Mouse (Mus musculus): ENCODE results near the gene Sufu. TPM values are rescaled to one million over a fixed set of nuclear protein-coding genes. Genes with fewer than 3 reads are reported as not detected.
A peak's percentile ranks its signal among the peaks of the same experiment; 100 is the strongest.

The Sufu gene
- polyA plus RNA-seq, 1 experiment from 2014 or later: 21.8 TPM

DNA sequence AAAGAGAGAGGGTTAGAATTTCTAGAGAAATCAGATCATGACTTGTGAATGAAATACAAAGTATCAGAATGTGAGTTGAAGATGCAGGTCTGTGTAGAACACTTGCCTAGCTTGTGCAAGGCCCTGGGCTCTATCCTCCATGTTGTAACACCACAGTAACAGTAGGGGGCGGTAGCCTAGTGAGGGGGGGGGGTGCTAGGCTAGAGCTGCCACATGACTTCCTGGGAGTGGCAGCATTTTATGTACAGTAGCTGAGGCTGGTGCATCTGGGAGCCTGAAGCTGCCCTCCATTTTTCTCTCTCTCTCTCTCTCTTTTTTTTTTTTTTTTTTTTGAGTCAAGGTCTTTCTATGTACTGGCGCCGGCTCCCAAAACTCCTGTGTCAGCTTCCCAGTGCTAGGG is 114.1 kb downstream of the Sufu start:
- no peak overlapping the region for H3K27ac ChIP-seq (ENCODE audit: low read depth, low read length)
- 66% methylated on average over 3 of the region's 3 CpGs for WGBS
- no peaks in the 10 kb centered on the region for H3K9me3 ChIP-seq (replicated peaks; ENCODE audit: control insufficient read depth, low read length)
- H3K4me3 ChIP-seq (ENCODE audit: low read depth, low read length): no peak overlapping the region
- no peak overlapping the region for H3K4me2 ChIP-seq (ENCODE audit: low read length)
- no peaks in the 10 kb centered on the region for H3K27me3 ChIP-seq (replicated peaks; ENCODE audit: control insufficient read depth, insufficient read depth, low read length)
- ATAC-seq (no peak), DNase-seq (ENCODE audit: low spot score) (no peak)
- no peak overlapping the region for H3K9ac ChIP-seq (ENCODE audit: low read length)
- peaks cover 35% of the 10 kb centered on the region for H3K4me1 ChIP-seq (ENCODE audit: control insufficient read depth, insufficient read depth, low read length)
- peaks cover 95% of the 10 kb centered on the region for H3K36me3 ChIP-seq (ENCODE audit: control insufficient read depth, insufficient read depth, low read length)

DNA sequence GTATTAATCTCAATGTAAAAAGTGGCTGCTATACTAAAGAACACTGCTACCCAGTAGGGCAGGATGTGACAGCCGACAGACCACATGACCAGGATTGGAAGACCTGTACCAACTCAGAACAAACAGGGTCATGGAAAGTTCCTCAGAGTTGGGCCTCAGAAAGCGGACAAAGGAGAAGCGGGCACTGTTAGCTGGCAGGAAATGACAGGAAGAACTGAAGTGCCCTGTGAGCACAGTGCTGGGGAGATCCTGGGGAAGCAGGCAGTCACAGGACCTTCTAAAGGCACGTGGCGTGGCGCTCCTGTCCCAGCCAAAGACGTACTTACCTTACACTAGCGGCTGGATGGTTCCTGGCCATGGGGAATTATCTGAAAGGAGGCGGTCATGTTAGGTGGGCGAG is 114.6 kb downstream of the Sufu start:
- Histone ChIP-seq H3K4me2 (ENCODE audit: low read length) (no peak overlapping the region), H3K4me3 (ENCODE audit: low read depth, low read length) (no peak overlapping the region), H3K27me3 (replicated peaks; ENCODE audit: control insufficient read depth, insufficient read depth, low read length) (no peaks in the 10 kb centered on the region), H3K9ac (ENCODE audit: low read length) (no peak overlapping the region), H3K4me1 (ENCODE audit: control insufficient read depth, insufficient read depth, low read length) (peaks cover 31% of the 10 kb centered on the region), H3K36me3 (ENCODE audit: control insufficient read depth, insufficient read depth, low read length) (peaks cover 92% of the 10 kb centered on the region), H3K9me3 (replicated peaks; ENCODE audit: control insufficient read depth, low read length) (no peaks in the 10 kb centered on the region), H3K27ac (ENCODE audit: low read depth, low read length) (no peak overlapping the region)
- ATAC-seq (no peak), DNase-seq (ENCODE audit: low spot score) (no peak)
- 88% methylated on average over 10 of the region's 10 CpGs for WGBS

DNA sequence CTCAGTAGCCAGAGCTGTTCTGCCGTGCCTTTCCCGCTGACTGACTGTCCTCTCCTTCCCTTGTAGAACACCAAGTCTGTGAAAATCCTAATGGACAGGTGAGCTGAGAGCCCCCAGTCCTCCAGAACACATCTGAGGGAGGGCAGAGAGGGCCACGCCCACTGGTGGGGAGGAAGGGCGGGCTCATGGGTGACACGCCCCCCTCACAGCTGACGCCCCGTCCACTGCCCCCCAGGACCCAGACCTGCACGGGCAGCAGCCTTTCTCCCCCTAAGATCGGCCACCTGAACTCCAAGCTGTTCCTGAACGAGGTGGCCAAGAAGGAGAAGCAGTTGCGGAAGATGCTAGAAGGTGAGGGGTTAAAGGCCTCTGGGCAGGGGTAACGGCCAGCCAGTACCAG is 117.7 kb downstream of the Sufu start:
- Histone ChIP-seq H3K36me3 (ENCODE audit: control insufficient read depth, insufficient read depth, low read length) (peaks cover 71% of the 10 kb centered on the region), H3K9ac (ENCODE audit: low read length) (no peak overlapping the region), H3K9me3 (replicated peaks; ENCODE audit: control insufficient read depth, low read length) (no peaks in the 10 kb centered on the region), H3K4me3 (ENCODE audit: low read depth, low read length) (no peak overlapping the region), H3K4me1 (ENCODE audit: control insufficient read depth, insufficient read depth, low read length) (peaks cover 14% of the 10 kb centered on the region), H3K27ac (ENCODE audit: low read depth, low read length) (no peak overlapping the region), H3K27me3 (replicated peaks; ENCODE audit: control insufficient read depth, insufficient read depth, low read length) (no peaks in the 10 kb centered on the region), H3K4me2 (ENCODE audit: low read length) (no peak overlapping the region)
- ATAC-seq (no peak), DNase-seq (ENCODE audit: low spot score) (no peak)
- WGBS: 83% methylated on average over 12 of the region's 12 CpGs

GRCm38 (mm10) chr19:46515287-46515821 is 118.7 kb downstream of the Sufu start:
- ATAC-seq (no peak), DNase-seq (ENCODE audit: low spot score) (no peak)
- Histone ChIP-seq H3K27ac (ENCODE audit: low read depth, low read length) (no peak overlapping the region), H3K9me3 (replicated peaks; ENCODE audit: control insufficient read depth, low read length) (no peaks in the 10 kb centered on the region), H3K4me1 (ENCODE audit: control insufficient read depth, insufficient read depth, low read length) (peaks cover 14% of the 10 kb centered on the region), H3K27me3 (replicated peaks; ENCODE audit: control insufficient read depth, insufficient read depth, low read length) (no peaks in the 10 kb centered on the region), H3K9ac (ENCODE audit: low read length) (no peak overlapping the region), H3K4me2 (ENCODE audit: low read length) (no peak overlapping the region), H3K36me3 (ENCODE audit: control insufficient read depth, insufficient read depth, low read length) (peaks cover 62% of the 10 kb centered on the region), H3K4me3 (ENCODE audit: low read depth, low read length) (no peak overlapping the region)
- 94% methylated on average over 24 of the region's 24 CpGs for WGBS

DNA sequence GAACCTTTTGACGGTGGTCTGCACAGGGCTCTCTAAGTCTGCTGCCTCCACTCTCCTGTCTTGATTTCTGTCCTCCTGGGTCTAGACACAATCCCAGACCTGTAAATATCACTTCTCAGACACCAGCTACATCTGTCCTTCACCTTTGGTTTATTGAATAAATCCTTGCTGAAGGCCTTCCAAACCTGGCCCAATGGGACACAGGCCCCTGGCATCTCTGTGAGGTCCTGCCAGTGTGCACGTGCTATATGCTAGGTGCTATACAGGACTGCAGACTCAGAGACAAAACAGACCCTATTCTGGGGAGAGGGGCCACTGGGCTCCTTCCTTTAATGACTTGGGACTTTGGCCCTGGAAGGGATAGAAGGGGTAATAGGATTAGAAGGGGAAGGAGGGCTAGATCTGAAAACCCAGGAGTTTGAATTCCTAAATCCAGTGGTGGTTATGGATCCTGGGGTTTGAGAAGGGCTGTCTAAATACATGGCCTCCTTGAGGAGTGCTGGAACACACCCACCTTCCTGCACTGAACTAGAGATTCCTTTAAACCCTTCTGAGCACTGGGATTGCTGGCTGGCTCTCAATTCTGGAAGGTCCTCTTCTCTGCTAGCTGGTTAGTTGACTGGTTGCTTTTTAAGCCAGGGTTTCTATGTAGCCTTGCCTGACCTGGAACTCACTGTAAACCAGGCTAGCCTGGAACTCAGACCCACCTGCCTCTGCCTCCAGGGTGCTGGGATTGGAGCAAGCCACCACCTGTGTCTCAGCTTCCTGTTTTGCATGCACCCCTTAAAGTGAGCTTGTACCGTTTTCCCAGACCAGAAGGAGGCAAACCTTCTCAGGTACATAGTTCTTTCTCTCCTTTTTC is 120.2 kb downstream of the Sufu start:
- H3K9ac ChIP-seq (ENCODE audit: low read length): no peak overlapping the region
- peaks cover 14% of the 10 kb centered on the region for H3K4me1 ChIP-seq (ENCODE audit: control insufficient read depth, insufficient read depth, low read length)
- 53% methylated on average over 3 of the region's 3 CpGs for WGBS
- peaks cover 49% of the 10 kb centered on the region for H3K36me3 ChIP-seq (ENCODE audit: control insufficient read depth, insufficient read depth, low read length)
- ATAC-seq (no peak), DNase-seq (ENCODE audit: low spot score) (no peak)
- H3K9me3 ChIP-seq (replicated peaks; ENCODE audit: control insufficient read depth, low read length): no peaks in the 10 kb centered on the region
- 0 out of 2 replicates have a peak overlapping the region, but pooled peaks have one; percentile 1 for H3K27ac ChIP-seq (ENCODE audit: low read depth, low read length)
- no peak overlapping the region for H3K4me2 ChIP-seq (ENCODE audit: low read length)
- H3K27me3 ChIP-seq (replicated peaks; ENCODE audit: control insufficient read depth, insufficient read depth, low read length): no peaks in the 10 kb centered on the region
- H3K4me3 ChIP-seq (ENCODE audit: low read depth, low read length): no peak overlapping the region

DNA sequence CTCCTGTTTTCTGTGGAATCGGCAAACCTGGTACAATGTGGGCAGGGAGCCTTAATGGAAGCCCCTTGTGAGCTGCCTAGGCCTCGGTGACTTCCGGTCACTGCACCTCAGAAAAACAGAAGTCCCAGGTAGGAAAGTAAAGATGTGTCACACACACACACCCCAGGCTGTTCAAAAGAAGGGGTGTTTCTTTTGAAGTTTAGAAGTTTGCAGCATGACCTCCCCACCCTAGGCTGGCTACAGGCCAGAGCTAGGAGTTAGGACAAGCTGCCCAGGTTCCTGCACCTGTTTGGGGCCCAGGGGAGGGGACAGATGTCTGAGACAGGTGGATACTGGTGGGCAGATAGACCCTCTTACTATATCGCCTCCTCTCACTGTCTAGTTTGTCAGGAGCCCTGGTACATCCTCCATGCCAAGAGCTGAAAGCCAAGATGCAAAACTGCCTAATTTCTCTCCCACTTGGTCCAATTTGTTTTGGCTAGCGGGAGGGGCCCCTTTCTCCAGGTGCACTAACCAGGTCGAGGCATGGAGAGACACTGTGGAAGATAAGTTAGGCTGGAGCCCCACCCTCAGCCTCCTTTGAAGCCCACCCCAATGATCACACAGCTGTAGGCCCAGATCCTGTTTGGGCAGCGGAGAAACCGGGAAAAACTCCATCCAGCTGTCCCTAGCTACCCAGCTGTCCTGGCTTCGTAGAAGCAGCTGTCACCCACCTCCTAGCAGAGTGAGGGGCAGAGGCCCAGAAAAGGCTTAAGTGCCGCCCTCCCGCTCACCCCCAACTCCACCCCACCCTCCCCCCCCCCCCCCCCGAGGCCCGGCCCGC is 121.0 kb downstream of the Sufu start:
- H3K27me3 ChIP-seq (replicated peaks; ENCODE audit: control insufficient read depth, insufficient read depth, low read length): no peaks in the 10 kb centered on the region
- ATAC-seq (peak; percentile 53), DNase-seq (ENCODE audit: low spot score) (no peak)
- peaks cover 41% of the 10 kb centered on the region for H3K36me3 ChIP-seq (ENCODE audit: control insufficient read depth, insufficient read depth, low read length)
- H3K4me2 ChIP-seq (ENCODE audit: low read length): no peak overlapping the region
- no peak overlapping the region for H3K9ac ChIP-seq (ENCODE audit: low read length)
- H3K27ac ChIP-seq (ENCODE audit: low read depth, low read length): 0 out of 2 replicates have a peak overlapping the region, but pooled peaks have one; percentile 1
- H3K4me1 ChIP-seq (ENCODE audit: control insufficient read depth, insufficient read depth, low read length): peaks cover 19% of the 10 kb centered on the region
- H3K9me3 ChIP-seq (replicated peaks; ENCODE audit: control insufficient read depth, low read length): no peaks in the 10 kb centered on the region
- 37% methylated on average over 10 of the region's 14 CpGs for WGBS
- no peak overlapping the region for H3K4me3 ChIP-seq (ENCODE audit: low read depth, low read length)

- Histone ChIP-seq H3K9me3 (replicated peaks; ENCODE audit: control insufficient read depth, low read length) (no peaks in the 10 kb centered on the region), H3K9ac (ENCODE audit: low read length) (peak overlapping the region; percentile 40), H3K36me3 (ENCODE audit: control insufficient read depth, insufficient read depth, low read length) (peaks cover 34% of the 10 kb centered on the region), H3K27me3 (replicated peaks; ENCODE audit: control insufficient read depth, insufficient read depth, low read length) (no peaks in the 10 kb centered on the region), H3K27ac (ENCODE audit: low read depth, low read length) (no peak overlapping the region; the same call in 1 of the 2 replicates), H3K4me3 (ENCODE audit: low read depth, low read length) (no peak overlapping the region), H3K4me2 (ENCODE audit: low read length) (peak overlapping the region; percentile 34; the same call in 1 of the 2 replicates), H3K4me1 (ENCODE audit: control insufficient read depth, insufficient read depth, low read length) (peaks cover 23% of the 10 kb centered on the region)
- DNase-seq (ENCODE audit: low spot score): no peak
- 0% methylated on average over 9 of the region's 13 CpGs for WGBS
- peak; percentile 66 for ATAC-seq
Observed at GRCm38 (mm10) chr19:46518352-46518787, 121.7 kb downstream of the Sufu start.

DNA sequence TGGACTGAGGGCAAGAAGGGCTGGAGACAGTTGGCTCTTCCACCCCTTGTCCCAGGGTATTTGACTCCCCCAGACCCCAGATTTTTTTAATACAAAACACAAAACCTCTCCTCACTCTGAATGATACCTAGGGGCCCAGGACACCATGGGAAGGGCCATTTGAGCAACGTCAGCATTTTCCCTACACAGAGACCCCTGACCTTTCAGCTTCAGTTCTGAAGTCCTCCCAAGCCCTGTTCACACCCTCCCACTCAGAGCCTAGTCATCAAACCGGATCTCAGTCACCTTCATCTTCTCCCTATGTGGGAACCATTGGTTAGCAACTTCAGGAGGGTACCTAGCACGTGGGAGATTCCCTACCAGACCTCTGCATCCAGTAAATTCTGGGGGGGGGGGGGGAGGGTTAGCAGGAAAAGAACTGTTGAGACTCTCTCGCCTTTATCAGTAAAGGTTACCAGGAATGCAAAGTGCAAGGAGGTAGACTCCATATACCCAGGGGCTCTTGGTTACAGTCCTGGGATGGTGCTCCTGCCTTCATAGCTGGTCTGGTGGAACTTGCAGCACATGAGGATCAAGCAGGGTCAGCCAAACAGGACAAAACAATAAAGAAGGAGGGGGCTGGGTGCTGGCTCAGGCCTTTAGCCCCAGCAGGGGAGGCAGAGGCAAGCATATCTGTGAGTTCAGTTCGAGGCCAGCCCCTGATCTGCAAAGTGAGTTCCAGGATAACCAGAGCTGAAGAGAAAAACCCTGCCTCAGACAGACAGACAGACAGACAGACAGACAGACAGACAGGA is 122.3 kb downstream of the Sufu start:
- WGBS: 14% methylated on average over 5 of the region's 5 CpGs
- Histone ChIP-seq H3K27ac (ENCODE audit: low read depth, low read length) (no peak overlapping the region; the same call in 1 of the 2 replicates), H3K27me3 (replicated peaks; ENCODE audit: control insufficient read depth, insufficient read depth, low read length) (no peaks in the 10 kb centered on the region), H3K9me3 (replicated peaks; ENCODE audit: control insufficient read depth, low read length) (no peaks in the 10 kb centered on the region), H3K4me1 (ENCODE audit: control insufficient read depth, insufficient read depth, low read length) (peaks cover 27% of the 10 kb centered on the region), H3K4me2 (ENCODE audit: low read length) (peak overlapping the region; percentile 34; the same call in 1 of the 2 replicates), H3K9ac (ENCODE audit: low read length) (peak overlapping the region; percentile 40; the same call in 1 of the 2 replicates), H3K36me3 (ENCODE audit: control insufficient read depth, insufficient read depth, low read length) (peaks cover 28% of the 10 kb centered on the region), H3K4me3 (ENCODE audit: low read depth, low read length) (no peak overlapping the region)
- ATAC-seq (no peak), DNase-seq (ENCODE audit: low spot score) (no peak)

All from forebrain, embryonic 14.5 days (tissue).